Mouse (Mus musculus) embryonic fibroblast, embryonic 13.5 days (primary cell): Measurements from ENCODE around the gene Atxn7.

Experiments
- CTCF ChIP-seq: IDR thresholded peaks from 2 replicates; pipeline ENCODE4 v1.5.1; 2011; ENCODE audit warnings: mild to moderate bottlenecking, control low read depth, low read length, moderate library complexity, borderline replicate concordance; ENCODE audit not compliant: insufficient read depth
- POLR2A ChIP-seq: IDR thresholded peaks from 2 replicates; pipeline ENCODE4 v1.6.1; 2011; ENCODE audit warnings: low read depth, mild to moderate bottlenecking, control low read depth, low read length, moderate library complexity

DNA sequence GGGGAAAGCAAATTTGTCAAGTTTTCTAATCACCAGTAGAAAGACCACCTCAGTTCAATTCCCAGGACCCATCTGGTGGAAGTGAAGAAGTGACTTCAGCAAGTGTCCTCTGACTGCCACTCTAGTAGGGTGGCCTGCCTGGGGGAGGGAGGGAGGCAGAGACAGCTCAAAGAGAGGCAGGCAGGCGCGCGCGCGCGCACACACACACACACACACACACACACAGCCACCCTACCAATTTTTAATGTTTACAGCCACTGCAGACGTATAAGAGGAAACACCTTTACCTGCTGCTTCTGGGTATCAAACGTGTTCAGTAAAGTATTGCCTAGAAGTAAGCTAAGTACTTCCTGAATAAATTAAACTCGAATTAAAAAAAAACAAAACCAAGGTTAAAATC lies 1.2 kb upstream of the Atxn7 start:
- TF ChIP-seq CTCF (no peak), POLR2A (no peak)
